Mouse (Mus musculus): ENCODE results near the gene Gopc.

- TF ChIP-seq MAX (IDR thresholded peaks at IDR 0.05; ENCODE audit: low read depth) (no peak), MYOG (IDR thresholded peaks at IDR 0.05; ENCODE audit: control insufficient read depth in 1 of 3, insufficient read depth in 1 of 3, insufficient read length in 2 of 3, low read depth in 2 of 3) (no peak), POLR2A (IDR thresholded peaks at IDR 0.05; ENCODE audit: insufficient read length, low read depth) (no peak), TCF12 (IDR thresholded peaks at IDR 0.05; ENCODE audit: insufficient read depth, poor library complexity, severe bottlenecking) (no peak), POLR2AphosphoS2 (IDR thresholded peaks at IDR 0.05; ENCODE audit: insufficient read length, low read depth) (no peak), USF1 (IDR thresholded peaks at IDR 0.05; ENCODE audit: low read depth) (no peak), MYOD1 (IDR thresholded peaks at IDR 0.05; ENCODE audit: control insufficient read depth in 1 of 3, insufficient read length in 2 of 3, low read depth in 2 of 3) (no peak)
Observed at GRCm38 (mm10) chr10:52420526-52420925, 38.6 kb upstream of the Gopc start.

Measured in myocyte (in vitro differentiated cells).